Mouse (Mus musculus) embryonic facial prominence, embryonic 12.5 days (tissue): ENCODE results near the gene Gpr19. TPM values are rescaled to one million over a fixed set of nuclear protein-coding genes. Genes with fewer than 3 reads are reported as not detected.

Experiments
- ATAC-seq: fragments of 200-750 bp; cut with Nextera tagmentation; 2 replicates; pipeline ENCODE4 v1.8.0; 2017; ENCODE audit not compliant: insufficient number of reproducible peaks, insufficient read depth, low FRiP score, low TSS enrichment
- H3K27ac ChIP-seq: fragments of 300-500 bp; sonication (generic); 2 replicates; pipeline ENCODE4 v1.5.1; 2016; ENCODE audit warnings: mild to moderate bottlenecking
- H3K27me3 ChIP-seq: fragments of 300-500 bp; sonication (generic); 2 replicates; pipeline ENCODE4 v1.6.1; 2016; ENCODE audit warnings: mild to moderate bottlenecking, moderate library complexity
- H3K36me3 ChIP-seq: fragments of 300-500 bp; sonication (generic); 2 replicates; pipeline ENCODE4 v1.6.1; 2016; ENCODE audit warnings: mild to moderate bottlenecking
- H3K4me1 ChIP-seq: fragments of 300-500 bp; sonication (generic); 2 replicates; pipeline ENCODE4 v1.6.1; 2016
- H3K4me2 ChIP-seq: fragments of 300-500 bp; sonication (generic); replicated peaks from 2 replicates; pipeline ENCODE4 v1.6.1; 2016; ENCODE audit warnings: mild to moderate bottlenecking, moderate library complexity
- H3K4me3 ChIP-seq: fragments of 300-500 bp; sonication (generic); 2 replicates; pipeline ENCODE4 v1.5.1; 2016; ENCODE audit warnings: mild to moderate bottlenecking
- H3K9ac ChIP-seq: fragments of 300-500 bp; sonication (generic); 2 replicates; pipeline ENCODE4 v1.6.1; 2016; ENCODE audit warnings: mild to moderate bottlenecking, moderate library complexity
- H3K9me3 ChIP-seq: fragments of 300-500 bp; sonication (generic); 2 replicates; pipeline ENCODE4 v1.6.1; 2016; ENCODE audit warnings: mild to moderate bottlenecking, moderate library complexity
- WGBS: fragments of 180-500 bp; shearing (Covaris S2); methylation state at CpG from one replicate; pipeline ENCODE4 v1.1.7; 2016; 5-methylcytosine and 5-hydroxymethylcytosine counted together
- polyA plus RNA-seq: library from polyadenylated mRNA; unstranded; fragments of >200 nt; fragmentation: Nextera tagmentation; extraction: Ambion mirVana; gene quantifications from 2 replicates; pipeline ENCODE4 v1.2.1, GENCODE M21; 2016

The Gpr19 gene
- polyA plus RNA-seq, 1 experiment from 2014 or later = 10.1 TPM

DNA sequence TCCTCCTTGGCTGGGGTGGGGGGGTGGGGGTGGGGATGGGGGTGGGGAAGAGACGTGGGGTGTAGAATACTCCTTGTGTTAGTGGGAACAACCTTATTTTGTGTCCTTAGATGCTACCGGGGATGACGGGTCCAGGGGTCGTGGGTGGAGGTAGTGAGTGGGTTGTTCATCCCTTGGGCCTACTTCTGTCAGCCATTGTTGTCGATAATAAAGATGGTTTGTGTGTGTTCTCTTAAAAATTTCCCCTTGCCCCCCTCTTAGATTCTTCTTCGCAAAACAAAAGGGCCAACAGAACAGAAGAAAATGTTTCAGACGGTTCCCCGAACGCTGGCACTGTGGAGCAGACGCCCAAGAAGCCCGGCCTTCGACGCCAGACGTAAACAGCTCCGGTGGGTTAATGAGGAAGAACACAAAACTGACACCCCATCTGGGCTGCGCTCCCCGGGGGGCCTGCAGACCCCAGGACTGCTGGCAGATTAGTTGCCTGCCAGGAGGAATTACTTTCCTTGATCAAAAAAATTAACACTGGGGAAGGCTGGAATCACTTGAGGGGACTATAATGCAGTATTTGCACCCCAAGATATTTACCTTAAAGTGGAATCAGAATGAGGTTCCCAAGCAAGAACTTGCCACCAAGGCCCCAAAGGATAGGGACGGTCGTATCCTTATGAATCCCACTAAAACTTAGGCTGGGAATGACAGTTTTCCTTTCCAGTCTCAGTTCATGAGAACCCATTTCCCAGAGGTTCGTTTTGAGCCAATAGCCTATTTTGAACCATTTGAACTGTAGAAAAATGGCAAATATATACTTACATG, 23.5 kb upstream of the Gpr19 start:
- peak overlapping the region; percentile 84 for H3K9ac ChIP-seq
- H3K27me3 ChIP-seq = no peaks in the 10 kb centered on the region
- 0 out of 2 replicates have a peak overlapping the region, but pooled peaks have one; percentile 97 for H3K27ac ChIP-seq
- H3K4me3 ChIP-seq = peak overlapping the region; percentile 93
- no peaks in the 10 kb centered on the region for H3K9me3 ChIP-seq
- no peak for ATAC-seq
- WGBS = 6% methylated on average over 20 of the region's 20 CpGs
- H3K36me3 ChIP-seq = 0 out of 2 replicates have a peak, but pooled peaks cover 3% of the 10 kb centered on the region
- peak overlapping the region; percentile 86 for H3K4me2 ChIP-seq
- H3K4me1 ChIP-seq = peaks cover 20% of the 10 kb centered on the region

DNA sequence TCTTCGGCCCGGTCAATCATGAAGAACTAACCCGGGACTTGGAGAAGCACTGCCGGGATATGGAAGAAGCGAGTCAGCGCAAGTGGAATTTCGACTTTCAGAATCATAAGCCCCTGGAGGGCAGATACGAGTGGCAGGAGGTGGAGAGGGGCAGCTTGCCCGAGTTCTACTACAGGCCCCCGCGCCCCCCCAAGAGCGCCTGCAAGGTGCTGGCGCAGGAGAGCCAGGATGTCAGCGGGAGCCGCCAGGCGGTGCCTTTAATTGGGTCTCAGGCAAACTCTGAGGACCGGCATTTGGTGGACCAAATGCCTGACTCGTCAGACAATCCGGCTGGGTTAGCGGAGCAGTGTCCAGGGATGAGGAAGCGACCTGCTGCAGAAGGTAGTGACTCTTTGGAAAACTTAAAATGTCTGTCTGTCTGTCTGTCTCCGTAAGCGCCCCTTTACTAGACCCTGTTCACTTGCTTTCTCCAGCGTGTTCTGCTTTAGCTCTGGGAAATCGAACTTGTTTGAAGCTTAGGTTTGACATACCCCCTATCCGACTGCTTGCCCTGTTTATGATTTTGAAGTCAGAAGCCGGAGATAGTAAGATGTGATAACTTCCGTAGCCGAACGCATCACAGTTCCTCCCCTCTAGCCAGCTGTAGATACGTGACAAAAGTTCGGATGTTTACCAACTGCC, 22.8 kb upstream of the Gpr19 start:
- Histone ChIP-seq H3K9me3 (no peaks in the 10 kb centered on the region), H3K9ac (peak overlapping the region; percentile 84), H3K4me1 (peaks cover 20% of the 10 kb centered on the region), H3K4me2 (peak overlapping the region; percentile 86), H3K36me3 (0 out of 2 replicates have a peak, but pooled peaks cover 3% of the 10 kb centered on the region), H3K27me3 (no peaks in the 10 kb centered on the region), H3K27ac (peak overlapping the region; percentile 97), H3K4me3 (peak overlapping the region; percentile 93)
- under 1% methylated on average over 32 of the region's 32 CpGs for WGBS
- ATAC-seq = no peak

DNA sequence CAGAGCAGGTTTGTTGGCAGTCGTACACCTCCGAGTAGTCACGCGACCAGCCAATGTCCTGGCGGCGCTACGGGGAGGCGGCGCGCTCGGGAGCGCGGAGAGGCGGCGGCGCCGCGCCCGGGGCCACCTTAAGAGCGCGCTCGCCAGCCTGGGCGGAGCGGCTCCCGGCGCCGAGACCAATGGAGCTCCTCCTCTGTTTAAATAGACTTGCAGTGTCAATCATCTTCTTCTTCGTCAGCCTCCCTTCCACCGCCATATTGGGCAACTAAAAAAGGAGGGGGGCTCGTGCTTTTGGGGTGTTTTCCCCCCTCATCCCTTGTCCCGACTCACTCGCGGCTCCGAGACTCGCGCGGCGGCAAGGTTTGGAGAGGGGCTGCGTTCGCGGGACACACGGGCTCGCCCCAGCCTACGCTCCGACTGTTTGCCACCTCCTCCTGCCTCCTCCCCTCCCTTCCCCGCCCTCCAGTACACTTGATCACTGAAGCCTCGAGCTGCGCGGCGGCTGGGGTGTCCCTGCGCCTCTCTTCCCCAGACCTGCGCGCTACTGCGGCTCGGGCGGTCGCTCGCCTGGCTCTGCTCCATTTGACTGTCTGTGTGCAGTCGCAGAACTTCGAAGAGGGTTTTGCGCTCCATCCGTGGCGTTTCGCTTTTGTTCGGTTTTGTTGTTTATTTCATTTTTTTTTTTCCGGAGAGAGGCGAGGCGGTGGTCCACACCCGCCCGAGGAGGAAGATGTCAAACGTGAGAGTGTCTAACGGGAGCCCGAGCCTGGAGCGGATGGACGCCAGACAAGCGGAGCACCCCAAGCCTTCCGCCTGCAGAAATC, 22.0 kb upstream of the Gpr19 start, which contains the start of gene Cdkn1b:
Cdkn1b (plus strand) TSS at position 212 of the 824 bp plus-strand sequence.
- 0 out of 2 replicates have a peak, but pooled peaks cover 3% of the 10 kb centered on the region for H3K36me3 ChIP-seq
- H3K27me3 ChIP-seq = no peaks in the 10 kb centered on the region
- peak within 1 kb of the TSS; percentile 97 for H3K27ac ChIP-seq
- peak within 1 kb of the TSS; percentile 84 for H3K9ac ChIP-seq
- peak; percentile 89 for ATAC-seq
- peaks cover 20% of the 10 kb centered on the region for H3K4me1 ChIP-seq
- H3K4me2 ChIP-seq = peak within 1 kb of the TSS; percentile 86
- under 1% methylated on average over 74 of the region's 77 CpGs for WGBS
- peak within 1 kb of the TSS; percentile 93 for H3K4me3 ChIP-seq
- no peaks in the 10 kb centered on the region for H3K9me3 ChIP-seq

DNA sequence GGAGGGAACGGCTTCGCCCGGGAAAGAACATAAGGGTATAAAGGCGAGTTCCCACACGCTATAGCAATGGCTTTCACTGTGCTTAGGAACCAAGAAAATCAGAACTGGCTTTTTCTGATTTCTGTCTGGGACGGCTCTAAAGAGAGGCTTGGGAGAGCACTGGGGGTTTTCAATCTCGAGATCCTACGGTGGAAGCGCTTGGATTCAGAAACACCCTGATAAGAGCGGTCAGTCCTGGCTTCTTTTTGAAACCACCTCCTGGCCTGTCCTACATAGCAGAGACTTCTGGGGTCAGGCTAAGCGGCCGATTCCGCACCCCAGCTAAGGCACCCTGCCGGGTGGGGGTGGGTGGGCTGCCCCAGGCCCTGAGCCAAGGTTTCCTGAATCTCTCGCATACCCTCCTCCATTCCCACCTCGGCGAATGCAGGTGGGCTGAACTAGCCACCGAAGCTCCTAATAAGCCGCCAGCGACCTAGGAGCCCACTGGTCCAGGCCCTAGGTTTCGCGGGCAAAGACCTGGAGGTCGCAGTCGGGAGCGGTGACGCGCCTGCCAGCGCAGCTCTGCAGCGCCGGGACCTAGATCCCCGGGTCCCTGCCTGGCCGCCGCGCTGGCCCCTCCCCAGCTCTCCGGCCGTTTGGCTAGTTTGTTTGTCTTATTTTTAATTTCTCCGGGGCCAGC, 21.3 kb upstream of the Gpr19 start:
- peak; percentile 23 for ATAC-seq
- Histone ChIP-seq H3K27ac (peak overlapping the region; percentile 97), H3K4me2 (peak overlapping the region; percentile 86), H3K36me3 (0 out of 2 replicates have a peak, but pooled peaks cover 3% of the 10 kb centered on the region), H3K9ac (peak overlapping the region; percentile 84), H3K4me3 (peak overlapping the region; percentile 93), H3K4me1 (peaks cover 20% of the 10 kb centered on the region), H3K27me3 (no peaks in the 10 kb centered on the region), H3K9me3 (no peaks in the 10 kb centered on the region)
- 3% methylated on average over 37 of the region's 37 CpGs for WGBS

DNA sequence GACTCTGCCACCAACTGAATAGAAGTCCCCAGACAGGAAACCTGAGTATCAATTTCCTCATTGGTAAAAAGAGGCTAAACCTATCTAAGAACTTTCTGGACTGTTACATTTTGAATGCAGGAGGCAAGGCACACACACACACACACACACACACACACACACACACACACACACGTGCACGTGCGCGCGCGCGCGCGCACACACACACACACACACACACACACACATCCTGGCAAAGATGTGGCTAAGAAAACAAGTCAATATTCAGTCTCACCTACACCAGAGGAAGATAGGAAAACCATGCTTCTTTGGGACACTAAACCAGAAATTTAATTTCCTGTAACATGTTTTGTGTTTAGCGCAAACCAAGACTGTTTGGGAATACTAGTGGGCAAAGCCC, 20.4 kb upstream of the Gpr19 start:
- no peaks in the 10 kb centered on the region for H3K36me3 ChIP-seq
- no peak overlapping the region for H3K27ac ChIP-seq
- peaks cover 18% of the 10 kb centered on the region for H3K4me1 ChIP-seq
- 94% methylated on average over 10 of the region's 10 CpGs for WGBS
- H3K9ac ChIP-seq = no peak overlapping the region
- no peaks in the 10 kb centered on the region for H3K27me3 ChIP-seq
- H3K4me3 ChIP-seq = no peak overlapping the region
- ATAC-seq = no peak
- H3K9me3 ChIP-seq = no peaks in the 10 kb centered on the region
- H3K4me2 ChIP-seq = no peak overlapping the region

DNA sequence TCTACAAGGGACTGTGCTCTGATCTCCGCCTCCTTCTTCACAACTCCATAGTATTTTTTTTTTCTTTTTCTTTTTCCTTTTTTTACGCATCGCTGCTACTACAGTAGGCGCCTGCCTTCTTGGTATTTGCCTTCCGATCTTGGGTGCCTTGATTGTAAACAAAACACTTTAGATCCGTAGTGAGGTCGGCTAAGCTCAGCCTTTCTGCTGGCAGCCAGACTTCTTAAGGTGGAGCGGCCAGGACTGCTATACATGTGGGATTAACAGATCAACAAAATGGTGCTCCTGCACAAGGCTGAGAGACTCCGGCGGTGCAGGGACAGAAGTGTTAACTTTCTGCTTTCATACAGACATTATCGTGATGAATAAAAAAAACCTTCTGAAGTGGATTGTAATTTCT, 18.7 kb upstream of the Gpr19 start:
- 1% methylated on average over 11 of the region's 11 CpGs for WGBS
- Histone ChIP-seq H3K9ac (peak overlapping the region; percentile 52), H3K27ac (peak overlapping the region; percentile 13)

DNA sequence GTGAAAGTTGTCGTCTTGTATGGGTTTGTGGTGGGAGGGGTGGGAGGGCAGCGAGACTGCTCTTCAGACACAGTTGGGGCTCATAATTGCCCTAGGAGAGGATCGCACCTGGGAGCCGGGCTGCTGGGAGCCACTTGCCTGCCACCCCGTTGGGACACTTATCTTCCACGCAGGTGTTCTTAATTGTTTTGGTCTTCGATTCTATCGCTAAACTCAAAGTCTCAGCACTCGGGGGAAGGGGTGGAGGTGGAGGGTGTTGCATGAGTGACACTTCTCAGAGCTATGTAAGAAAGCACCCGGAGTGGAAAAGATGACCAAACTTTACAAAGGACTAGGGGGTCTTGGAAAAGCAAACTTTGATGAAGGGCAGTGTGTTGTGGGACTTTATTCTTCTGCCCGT, 18.3 kb upstream of the Gpr19 start:
- under 1% methylated on average over 11 of the region's 11 CpGs for WGBS
- peaks cover 5% of the 10 kb centered on the region; the same call in 1 of the 2 replicates for H3K4me1 ChIP-seq
- H3K9ac ChIP-seq = peak overlapping the region; percentile 52
- H3K27ac ChIP-seq = peak overlapping the region; percentile 13
- H3K4me2 ChIP-seq = peak overlapping the region; percentile 80
- no peaks in the 10 kb centered on the region for H3K27me3 ChIP-seq
- peak overlapping the region; percentile 40 for H3K4me3 ChIP-seq
- H3K9me3 ChIP-seq = no peaks in the 10 kb centered on the region
- ATAC-seq = no peak
- no peaks in the 10 kb centered on the region for H3K36me3 ChIP-seq

More for the DNA sequence above, 18.7 kb upstream of the Gpr19 start:
- Histone ChIP-seq H3K27me3 (no peaks in the 10 kb centered on the region), H3K9me3 (no peaks in the 10 kb centered on the region), H3K36me3 (no peaks in the 10 kb centered on the region), H3K4me1 (peaks cover 8% of the 10 kb centered on the region; the same call in 1 of the 2 replicates), H3K4me3 (peak overlapping the region; percentile 40), H3K4me2 (peak overlapping the region; percentile 80)
- ATAC-seq = no peak

DNA sequence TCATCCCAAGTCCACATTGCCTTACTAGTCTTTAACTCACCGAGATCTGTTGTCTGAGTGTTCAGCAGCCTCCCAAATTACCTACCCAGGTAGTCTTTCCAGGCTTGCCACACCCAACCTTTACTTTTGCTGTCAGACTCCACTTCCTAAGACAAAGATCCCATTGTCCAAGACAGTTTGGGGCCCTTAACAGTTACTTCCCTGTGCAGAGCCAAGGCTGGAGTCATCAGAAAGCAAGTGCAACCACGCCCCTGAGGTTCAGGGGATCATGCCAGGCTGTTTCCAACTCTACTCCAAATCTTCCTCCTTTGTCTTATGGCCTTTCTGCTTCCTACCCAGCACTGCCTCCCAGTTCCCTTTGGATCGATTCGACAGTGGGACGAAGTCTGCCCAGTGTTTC, 16.1 kb upstream of the Gpr19 start:
- Histone ChIP-seq H3K4me3 (no peak overlapping the region), H3K4me2 (no peak overlapping the region), H3K9me3 (no peaks in the 10 kb centered on the region), H3K27me3 (no peaks in the 10 kb centered on the region), H3K9ac (no peak overlapping the region), H3K36me3 (no peaks in the 10 kb centered on the region), H3K27ac (no peak overlapping the region), H3K4me1 (peaks cover 5% of the 10 kb centered on the region; the same call in 1 of the 2 replicates)
- 89% methylated on average over 5 of the region's 5 CpGs for WGBS
- no peak for ATAC-seq

DNA sequence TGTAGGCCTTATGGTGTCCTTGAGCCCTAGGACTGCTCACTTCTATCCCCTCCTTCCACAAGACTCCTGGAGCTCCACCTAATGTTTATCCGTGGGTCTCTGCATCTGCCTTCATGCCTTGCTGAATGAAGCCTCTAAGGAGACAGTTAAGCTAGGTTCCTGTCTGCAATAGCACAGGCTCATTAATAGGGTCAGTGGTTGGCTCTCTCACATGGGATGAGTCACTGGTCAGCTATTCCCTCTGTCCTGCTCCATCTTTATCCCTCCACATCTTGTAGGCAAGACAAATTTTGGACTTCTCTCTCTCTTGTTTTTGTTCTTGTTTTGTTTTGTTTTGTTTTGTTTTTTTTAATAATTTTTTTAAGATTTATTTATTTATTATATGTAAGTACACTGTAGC, 7.4 kb upstream of the Gpr19 start:
- Histone ChIP-seq H3K27ac (no peak overlapping the region), H3K4me1 (no peaks in the 10 kb centered on the region), H3K36me3 (no peaks in the 10 kb centered on the region), H3K4me3 (no peak overlapping the region), H3K9ac (no peak overlapping the region), H3K4me2 (no peak overlapping the region), H3K9me3 (no peaks in the 10 kb centered on the region), H3K27me3 (no peaks in the 10 kb centered on the region)
- ATAC-seq = no peak
- 71% methylated on average over 1 of the region's 1 CpGs for WGBS

DNA sequence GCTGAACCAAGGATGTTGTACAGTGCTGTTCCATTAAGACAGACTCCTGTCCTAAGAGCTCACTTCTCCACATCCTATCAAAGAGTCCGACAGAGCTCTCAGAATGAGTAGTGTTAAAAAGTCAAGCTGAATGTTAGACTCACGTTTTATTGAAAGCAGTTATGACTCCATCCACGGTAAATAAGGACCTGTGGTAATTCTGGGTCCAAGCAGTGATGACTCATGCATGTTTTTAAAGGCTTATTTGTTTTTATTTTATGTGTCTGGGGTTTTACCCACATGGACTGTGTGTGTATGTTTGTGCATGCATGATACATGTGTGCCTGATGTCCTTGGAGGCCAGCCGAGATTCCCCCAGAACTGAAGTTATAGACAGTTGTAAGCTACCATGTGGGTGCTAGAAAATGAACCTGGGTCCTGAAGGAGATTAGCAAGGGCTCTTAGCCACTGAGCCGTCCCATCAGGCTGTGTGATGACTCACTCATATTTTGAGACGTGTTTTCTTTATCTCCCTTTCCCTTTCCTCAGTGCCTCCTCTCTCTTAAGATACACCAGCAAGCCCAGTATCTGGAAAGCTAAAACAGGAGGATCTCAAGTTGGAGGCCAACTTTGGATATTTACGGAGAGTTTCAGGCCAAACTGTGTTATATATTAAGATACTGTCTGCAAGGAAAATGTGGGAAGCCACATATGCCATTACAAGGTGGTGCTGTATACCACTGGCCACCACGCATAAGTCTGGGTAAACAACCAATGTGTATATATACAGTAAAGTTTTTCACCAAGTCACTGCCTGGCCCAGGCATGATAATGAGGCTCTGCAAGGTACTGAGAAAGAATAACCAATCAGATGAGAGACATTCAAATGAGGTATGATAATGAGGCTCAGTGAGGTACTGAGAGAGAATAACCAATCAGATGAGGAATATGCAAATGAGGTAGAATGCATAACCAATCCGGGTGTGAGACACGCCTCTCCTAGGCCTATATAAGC, 5.8 kb upstream of the Gpr19 start:
- Histone ChIP-seq H3K4me3 (no peak overlapping the region), H3K9ac (no peak overlapping the region), H3K4me1 (no peaks in the 10 kb centered on the region), H3K27ac (no peak overlapping the region), H3K27me3 (no peaks in the 10 kb centered on the region), H3K9me3 (no peaks in the 10 kb centered on the region), H3K4me2 (no peak overlapping the region), H3K36me3 (no peaks in the 10 kb centered on the region)
- ATAC-seq = no peak
- WGBS = 92% methylated on average over 10 of the region's 10 CpGs
